Mouse (Mus musculus): ENCODE measurements around the gene Ankrd11. TPM values are rescaled to one million over a fixed set of nuclear protein-coding genes. Genes with fewer than 3 reads are reported as not detected.

Ankrd11 gene
- total RNA-seq, 2 experiments from 2014 or later = 69.0 to 80.5 TPM

DNA sequence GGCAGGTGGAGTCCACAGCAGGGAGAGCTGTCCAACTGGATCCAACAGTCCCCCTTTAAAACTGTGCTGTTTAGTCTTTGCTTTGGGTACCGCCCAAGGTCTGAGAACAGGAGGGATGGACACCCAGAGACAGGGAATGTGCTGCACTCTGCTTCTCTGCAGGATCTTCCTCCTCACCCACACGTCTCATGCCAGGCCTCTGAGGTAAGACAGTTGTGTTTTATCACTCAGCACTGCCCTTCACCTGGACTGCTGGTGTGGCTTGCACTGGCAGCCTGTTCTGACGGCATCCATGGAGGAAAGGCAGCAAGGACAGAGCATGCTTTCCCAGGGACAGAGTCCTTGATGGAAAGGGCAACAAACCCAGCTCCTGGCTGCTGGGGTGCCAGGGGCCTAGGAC is 139.5 kb downstream of the Ankrd11 start:
- intact Hi-C loops (cut with DNase I) = loop anchor here (10.0 kb wide), 1 partner anchor 302 kb away; no protein-coding TSS in a partner anchor
- DNase-seq = no peak

GRCm38 (mm10) chr8:122901892-122902515 is 140.1 kb downstream of the Ankrd11 start:
- intact Hi-C loops (cut with DNase I) = loop anchor here (10.0 kb wide), 1 partner anchor 303 kb away; no protein-coding TSS in a partner anchor
- no peak for DNase-seq

DNA sequence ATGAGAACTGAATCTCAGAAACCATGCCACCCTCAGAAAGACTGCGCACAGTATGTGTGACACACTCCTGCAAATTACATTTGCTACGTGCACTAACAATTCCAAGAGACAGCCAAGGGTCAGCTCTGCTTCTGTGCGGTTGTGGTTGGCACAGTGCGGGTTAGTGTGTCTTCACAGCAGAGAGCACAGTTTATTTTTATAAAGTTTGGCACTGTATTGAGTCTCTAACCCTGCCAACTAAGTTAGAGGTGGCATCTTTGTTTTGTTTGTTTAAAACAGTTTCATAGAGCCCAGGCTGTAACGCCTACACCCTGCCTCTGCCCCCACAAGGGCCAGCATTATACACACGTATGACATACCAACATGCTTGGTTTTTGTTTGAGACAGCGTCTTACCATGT is 140.6 kb downstream of the Ankrd11 start:
- DNase-seq = no peak
- intact Hi-C loops (cut with DNase I) = loop anchor here (10.0 kb wide), 1 partner anchor 303 kb away; no protein-coding TSS in a partner anchor

GRCm38 (mm10) chr8:122899085-122899484 is 143.0 kb downstream of the Ankrd11 start:
- intact Hi-C loops (cut with DNase I) = no loop called here
- DNase-seq = no peak

DNA sequence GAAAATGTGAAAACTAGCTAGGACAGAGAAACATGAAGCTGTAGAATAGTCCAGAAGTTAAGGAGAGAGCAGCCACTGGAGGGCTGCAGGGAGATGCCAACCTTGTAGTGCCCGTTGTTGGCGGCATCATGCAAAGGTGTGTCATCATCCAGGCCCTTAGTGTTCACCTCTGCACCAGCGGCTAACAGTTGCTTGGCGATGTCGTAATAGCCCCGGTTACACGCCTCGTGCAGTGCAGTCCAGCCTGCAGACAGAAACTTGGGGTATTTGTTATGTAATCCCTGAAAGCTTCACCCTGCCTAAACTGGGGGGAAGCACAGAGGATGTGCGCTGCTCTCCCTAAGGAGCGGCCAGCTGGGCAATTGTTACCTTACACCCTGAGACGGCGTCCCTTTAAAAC is 143.6 kb downstream of the Ankrd11 start:
- intact Hi-C loops (cut with DNase I) = no loop called here
- DNase-seq = no peak

- DNase-seq = no peak
- intact Hi-C loops (cut with DNase I) = no loop called here
Observed at GRCm38 (mm10) chr8:122898018-122898417, 144.1 kb downstream of the Ankrd11 start.

GRCm38 (mm10) chr8:122897200-122897599 is 144.9 kb downstream of the Ankrd11 start:
- DNase-seq = no peak
- intact Hi-C loops (cut with DNase I) = no loop called here

- intact Hi-C loops (cut with DNase I) = no loop called here
Observed at GRCm38 (mm10) chr8:122896317-122896716, 145.8 kb downstream of the Ankrd11 start.

DNA sequence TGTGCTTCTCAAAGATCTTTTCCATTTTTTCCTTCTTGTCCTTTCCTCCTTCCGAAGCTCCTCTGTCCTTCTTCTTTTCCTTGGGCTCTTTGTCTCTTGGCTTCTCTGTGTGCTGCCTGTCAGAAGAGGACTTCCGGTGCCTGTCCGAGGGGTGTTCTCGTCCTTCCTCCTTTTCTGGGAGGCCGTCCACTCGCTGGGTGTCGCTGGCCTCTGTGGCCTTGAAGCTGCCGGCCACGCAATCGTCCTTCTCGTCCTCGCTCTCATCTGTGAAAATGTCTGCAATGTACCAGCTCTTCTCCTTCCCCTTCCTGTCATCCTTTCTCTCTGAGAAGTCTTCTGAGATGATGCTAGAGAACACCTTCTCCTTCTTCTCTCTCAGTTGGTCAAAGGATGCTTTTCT is 148.6 kb downstream of the Ankrd11 start:
- intact Hi-C loops (cut with DNase I) = no loop called here
- DNase-seq = no peak

More at GRCm38 (mm10) chr8:122896317-122896716, 145.8 kb downstream of the Ankrd11 start:
- no peak for DNase-seq

DNA sequence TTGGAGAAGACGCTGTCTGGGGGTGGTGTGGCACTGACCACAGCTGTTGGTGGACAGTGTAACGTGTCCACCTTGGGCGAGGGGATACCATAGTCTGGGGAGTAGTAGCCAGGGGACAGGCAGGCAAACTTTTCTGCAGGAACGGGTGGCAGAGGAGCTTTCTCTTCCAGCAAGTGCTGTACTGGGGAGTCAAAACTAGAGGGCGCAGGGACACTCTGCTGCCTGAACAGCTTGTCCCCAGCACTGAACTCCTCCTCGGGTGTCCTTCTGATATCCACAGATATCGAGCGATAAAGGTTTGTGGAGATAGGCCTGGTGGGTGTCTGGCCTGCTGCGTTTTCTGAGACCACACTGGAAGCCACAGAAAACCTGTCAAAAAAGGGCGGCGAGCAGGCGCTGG is 150.6 kb downstream of the Ankrd11 start:
- intact Hi-C loops (cut with DNase I) = no loop called here
- no peak for DNase-seq

- intact Hi-C loops (cut with DNase I) = no loop called here
Observed at GRCm38 (mm10) chr8:122883671-122884070, 158.4 kb downstream of the Ankrd11 start.

DNA sequence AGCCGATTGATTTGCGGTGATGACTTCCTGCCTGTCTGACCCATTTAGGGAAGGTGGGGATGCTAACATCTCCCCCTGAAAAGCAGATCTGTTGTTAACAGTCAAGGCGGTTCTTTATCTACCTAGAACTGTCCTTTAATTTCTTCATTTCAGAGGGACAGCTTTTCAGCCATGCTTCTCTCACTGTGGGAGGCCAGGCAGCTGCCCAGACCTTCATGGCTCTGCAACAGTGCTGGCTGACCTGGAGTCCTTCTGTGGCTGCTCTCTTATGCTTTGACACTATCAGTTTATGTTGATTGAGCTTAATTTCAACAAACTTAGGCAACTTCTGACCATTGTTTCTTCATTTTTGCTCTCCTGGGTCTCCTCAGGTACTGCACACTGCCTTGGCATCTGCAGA is 161.8 kb downstream of the Ankrd11 start:
- intact Hi-C loops (cut with DNase I) = no loop called here
- DNase-seq = no peak

More at GRCm38 (mm10) chr8:122883671-122884070, 158.4 kb downstream of the Ankrd11 start:
- no peak for DNase-seq

DNA sequence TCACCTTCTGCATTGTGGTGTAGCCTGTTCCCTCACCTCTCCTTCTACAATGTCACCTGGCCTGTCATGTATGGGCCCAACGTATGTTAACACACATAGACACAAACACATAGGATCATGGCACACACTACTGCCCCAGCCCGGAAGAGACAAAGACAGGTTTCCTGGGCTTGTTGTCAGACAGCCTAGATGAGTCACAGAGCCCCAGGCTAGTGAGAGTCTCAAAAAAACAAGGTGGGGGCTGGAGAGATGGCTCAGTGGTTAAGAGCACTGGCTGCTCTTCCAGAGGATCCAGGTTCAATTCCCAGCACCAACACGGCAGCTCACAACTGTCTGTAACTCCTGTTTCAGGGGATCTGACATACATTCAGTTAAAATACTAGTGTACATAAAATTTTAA is 163.8 kb downstream of the Ankrd11 start:
- intact Hi-C loops (cut with DNase I) = no loop called here
- no peak for DNase-seq

GRCm38 (mm10) chr8:122875186-122875585 is 166.9 kb downstream of the Ankrd11 start:
- intact Hi-C loops (cut with DNase I) = no loop called here
- DNase-seq = no peak

GRCm38 (mm10) chr8:122873171-122873570 is 168.9 kb downstream of the Ankrd11 start:
- intact Hi-C loops (cut with DNase I) = no loop called here
- DNase-seq = no peak

GRCm38 (mm10) chr8:122871663-122872062 is 170.4 kb downstream of the Ankrd11 start:
- DNase-seq = no peak
- intact Hi-C loops (cut with DNase I) = no loop called here

- intact Hi-C loops (cut with DNase I) = no loop called here
Observed at GRCm38 (mm10) chr8:122870377-122870863, 171.7 kb downstream of the Ankrd11 start.

DNA sequence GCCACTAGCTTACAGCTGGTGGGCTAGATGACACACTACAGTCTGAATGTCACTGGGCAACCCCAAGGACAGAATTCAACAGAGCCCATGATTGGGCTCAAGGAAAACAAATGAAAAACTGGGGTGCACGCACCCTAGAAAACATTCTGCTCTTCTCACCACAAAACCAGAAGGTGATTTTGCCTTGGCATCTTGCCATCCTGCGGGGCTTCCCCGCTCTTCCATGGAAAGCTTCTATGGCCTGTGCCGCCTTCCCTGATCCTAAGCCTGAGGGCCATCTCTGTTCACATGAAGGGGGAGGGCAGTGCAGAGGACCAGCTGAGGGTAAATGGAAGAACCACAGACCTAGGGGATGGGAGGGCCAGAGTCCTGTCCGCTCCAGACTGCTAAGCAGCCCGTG is 174.1 kb downstream of the Ankrd11 start:
- intact Hi-C loops (cut with DNase I) = no loop called here
- DNase-seq = no peak

More at GRCm38 (mm10) chr8:122870377-122870863, 171.7 kb downstream of the Ankrd11 start:
- peak; percentile 35 to 38 for DNase-seq

DNA sequence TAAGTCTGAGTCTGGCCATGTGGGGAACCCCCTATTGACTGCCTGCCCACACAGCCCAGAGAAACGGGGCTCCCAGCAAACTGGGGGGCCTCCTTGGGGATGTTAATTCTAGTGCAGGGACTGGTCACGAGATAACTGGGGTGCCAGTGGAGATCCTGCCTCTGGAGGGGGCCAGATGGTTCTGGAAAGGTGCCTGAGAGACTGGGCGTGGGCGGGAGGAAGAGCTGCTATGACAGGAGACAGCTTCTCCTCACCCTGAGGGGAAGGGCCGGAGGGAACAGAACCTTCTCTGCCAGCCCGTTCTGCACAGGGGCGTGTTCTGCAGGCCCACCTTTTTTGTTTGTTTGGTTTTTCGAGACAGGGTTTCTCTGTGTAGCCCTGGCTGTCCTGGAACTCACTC is 175.8 kb downstream of the Ankrd11 start:
- DNase-seq = no peak
- intact Hi-C loops (cut with DNase I) = no loop called here

DNA sequence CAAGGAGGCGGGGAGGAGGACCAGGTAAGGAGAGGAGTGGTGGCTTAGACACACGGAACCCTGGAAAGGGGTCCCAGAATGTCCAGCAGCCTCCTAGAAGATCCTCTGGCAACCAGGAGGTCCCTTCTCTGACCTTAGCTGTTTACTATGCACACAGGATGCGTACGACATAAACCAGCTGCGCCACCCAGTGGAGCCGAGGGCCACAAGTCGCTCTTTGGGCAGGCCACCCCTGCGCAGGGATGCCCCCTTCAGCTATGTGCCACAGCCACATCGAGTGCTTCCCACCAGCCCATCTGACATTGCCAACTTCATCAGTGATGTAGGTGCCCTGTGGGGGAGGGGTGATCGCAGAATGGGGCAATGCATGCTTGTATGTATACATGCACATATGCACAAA is 176.6 kb downstream of the Ankrd11 start:
- no peak for DNase-seq
- intact Hi-C loops (cut with DNase I) = no loop called here

- no peak for DNase-seq
- intact Hi-C loops (cut with DNase I) = no loop called here
Observed at GRCm38 (mm10) chr8:122864719-122865129, 177.4 kb downstream of the Ankrd11 start.

DNA sequence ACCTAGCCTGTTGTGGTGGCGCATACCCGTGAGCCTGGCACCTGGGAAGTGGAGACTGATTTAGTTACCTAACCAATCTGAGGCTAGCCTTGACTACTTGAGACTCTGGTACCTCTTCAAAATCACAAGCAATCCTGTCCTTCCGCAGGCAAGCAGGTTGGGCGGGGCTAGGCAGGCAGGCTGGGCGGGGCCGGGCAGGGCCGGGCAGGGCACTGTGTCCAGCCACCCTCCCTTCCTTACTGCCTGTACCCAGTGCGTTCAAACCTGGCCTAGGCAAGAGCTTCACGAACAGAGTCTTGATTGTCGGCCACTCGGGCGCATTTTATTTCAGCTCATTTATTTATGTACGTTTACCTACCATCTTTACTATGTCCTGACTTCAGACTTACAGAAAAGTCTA is 182.2 kb downstream of the Ankrd11 start:
- DNase-seq = no peak
- intact Hi-C loops (cut with DNase I) = no loop called here

Data from heart, postnatal 36 days (tissue).